Mouse (Mus musculus) lung, postnatal 0 days (tissue): ENCODE results near the gene Ovca2.

ENCODE experiments used
- CTCF ChIP-seq: IDR thresholded peaks from 2 replicates; pipeline ENCODE4 v1.5.1; 2016; ENCODE audit warnings: antibody characterized with exemption, mild to moderate bottlenecking
- EP300 ChIP-seq: IDR thresholded peaks from 2 replicates; pipeline ENCODE4 v1.6.1; 2016; ENCODE audit warnings: antibody characterized with exemption, mild to moderate bottlenecking, control low read depth

DNA sequence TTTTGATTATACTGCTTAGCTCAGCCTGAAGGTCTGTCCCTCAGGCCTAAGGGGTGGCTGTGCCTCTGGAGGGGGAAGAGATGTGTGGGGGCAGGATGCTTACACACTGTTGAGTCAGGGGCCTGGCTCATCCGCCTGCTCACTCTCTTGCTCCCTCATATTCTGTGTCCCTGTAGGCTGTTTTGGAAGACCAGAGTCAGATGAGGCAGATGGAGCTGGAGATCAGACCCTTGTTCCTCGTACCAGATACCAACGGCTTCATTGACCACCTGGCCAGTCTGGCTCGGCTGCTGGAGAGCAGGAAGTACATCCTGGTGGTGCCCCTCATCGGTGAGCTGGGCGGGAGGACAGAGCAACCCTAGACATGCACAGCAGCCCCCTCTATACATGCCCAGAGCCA, 22.6 kb downstream of the Ovca2 start:
- no peak for TF ChIP-seq EP300
- TF ChIP-seq CTCF, result no peak
